Mouse (Mus musculus) layer of hippocampus, adult 8-10 months (tissue): ENCODE measurements at regions not wholly inside any gene's neighbourhood (a gene's known extent, or its start where the extent isn't known, plus 50 kb on each side); places are given as distances from the start of the nearest gene placed in this dataset.
"Not testable (repeated sequence)": the region's sequence is repeated elsewhere in the genome, so short reads cannot be mapped to it uniquely, and the experiment has no call there.

Source experiments
- DNase-seq, 2 experiments: peaks; one replicate each; pipeline ENCODE4 v3.0.0; 2022; ENCODE audit warnings: low spot score in 2 of 2

- DNase-seq, result not testable (repeated sequence)
These were observed 352.3 kb upstream of the Tmco5 start for GRCm38 (mm10) chr2:116526203-116526602.

GRCm38 (mm10) chr2:116536453-116536852 lies 342.0 kb upstream of the Tmco5 start:
- no peak for DNase-seq

- DNase-seq, result no peak
These were observed 319.1 kb upstream of the Tmco5 start for GRCm38 (mm10) chr2:116559350-116559749.

- DNase-seq, result no peak
These were observed 294.5 kb upstream of the Tmco5 start for GRCm38 (mm10) chr2:116583989-116584388.

- DNase-seq, result no peak
These were observed 292.1 kb upstream of the Tmco5 start for GRCm38 (mm10) chr2:116586203-116586959.

- DNase-seq, result no peak
These were observed 272.6 kb upstream of the Tmco5 start for GRCm38 (mm10) chr2:116605869-116606268.

GRCm38 (mm10) chr2:116639935-116640334 lies 238.6 kb upstream of the Tmco5 start:
- no peak for DNase-seq

GRCm38 (mm10) chr2:116652106-116652505 lies 226.4 kb upstream of the Tmco5 start:
- no peak for DNase-seq

GRCm38 (mm10) chr2:116685756-116686155 lies 192.7 kb upstream of the Tmco5 start:
- no peak for DNase-seq

GRCm38 (mm10) chr2:116697542-116697941 lies 180.9 kb upstream of the Tmco5 start:
- DNase-seq, result no peak

GRCm38 (mm10) chr2:116704705-116705104 lies 173.8 kb upstream of the Tmco5 start:
- DNase-seq, result no peak

- no peak for DNase-seq
These were observed 168.9 kb upstream of the Tmco5 start for GRCm38 (mm10) chr2:116709608-116710007.

GRCm38 (mm10) chr2:116716529-116717201 lies 161.8 kb upstream of the Tmco5 start:
- DNase-seq, result no peak

- peak; percentile 13 to 43 for DNase-seq
These were observed 159.9 kb upstream of the Tmco5 start for GRCm38 (mm10) chr2:116718637-116719036.

GRCm38 (mm10) chr2:116727591-116727990 lies 150.9 kb upstream of the Tmco5 start:
- DNase-seq, result no peak

- DNase-seq, result peak in 1 of 2 experiments; percentile 3
These were observed 142.8 kb upstream of the Tmco5 start for GRCm38 (mm10) chr2:116735702-116736101.

GRCm38 (mm10) chr2:116768459-116769047 lies 109.9 kb upstream of the Tmco5 start:
- DNase-seq, result no peak

- DNase-seq, result no peak
These were observed 109.3 kb upstream of the Tmco5 start for GRCm38 (mm10) chr2:116769186-116769585.

GRCm38 (mm10) chr2:116772569-116772968 lies 105.9 kb upstream of the Tmco5 start:
- DNase-seq, result no peak

GRCm38 (mm10) chr2:116800141-116800540 lies 78.3 kb upstream of the Tmco5 start:
- DNase-seq, result no peak

GRCm38 (mm10) chr2:116801578-116801977 lies 76.9 kb upstream of the Tmco5 start:
- DNase-seq, result no peak

- DNase-seq, result no peak
These were observed 71.3 kb upstream of the Tmco5 start for GRCm38 (mm10) chr2:116807207-116807606.

GRCm38 (mm10) chr2:116807636-116808035 lies 70.9 kb upstream of the Tmco5 start:
- no peak for DNase-seq
